Mouse (Mus musculus) CD4-positive, CD25-positive, alpha-beta regulatory T cell, adult 2 months (primary cell): Measurements from ENCODE around the gene Gnb5.
A peak's percentile ranks its signal among the peaks of the same experiment; 100 is the strongest.

Experiments
- DNase-seq: peaks from one replicate; pipeline ENCODE4 v3.0.0-alpha.2; 2012; ENCODE audit warnings: low read depth, low spot score

Gene Gnb5

DNA sequence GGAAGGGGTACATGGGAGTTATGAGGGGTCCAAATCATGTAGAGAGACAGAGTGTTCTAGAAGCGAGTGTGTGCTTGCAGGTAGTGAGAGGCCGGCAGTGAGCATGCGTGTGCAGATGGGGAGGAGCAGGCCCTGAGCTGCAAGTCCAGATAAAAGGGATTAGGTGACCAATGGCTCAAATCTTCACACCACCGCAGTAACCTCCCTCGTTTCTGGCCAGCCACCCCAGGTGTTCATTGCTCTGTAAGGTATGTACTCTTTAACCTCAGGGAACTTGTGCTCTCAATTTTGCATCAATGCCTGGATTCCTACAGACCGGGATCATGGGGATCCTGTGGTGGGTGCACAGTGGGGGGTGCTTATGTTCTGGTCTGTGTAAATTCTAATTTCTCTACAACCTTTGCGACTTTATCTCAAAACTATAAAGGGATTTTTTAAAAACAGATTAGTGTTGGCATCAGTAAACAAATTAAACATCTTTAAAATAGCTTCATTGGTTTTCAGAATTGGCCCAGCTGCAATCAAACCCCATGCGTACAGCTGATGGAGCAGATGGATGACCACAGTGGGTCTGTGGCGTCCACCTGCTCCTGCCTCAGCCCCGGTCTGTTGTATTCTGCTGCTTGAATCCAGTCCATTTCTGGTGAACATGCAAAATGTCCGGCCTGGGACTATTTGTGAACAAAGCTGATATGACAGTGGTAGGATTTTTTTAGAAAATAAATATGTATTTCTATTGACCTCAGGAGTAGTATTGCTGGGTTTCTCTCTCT, at the start of gene Gnb5:
Gnb5 (plus strand) TSS at position 163 of the 773 bp plus-strand sequence.
- DNase-seq, result no peak

GRCm38 (mm10) chr9:75258792-75259191, 47.3 kb upstream of the Gnb5 start:
- no peak for DNase-seq

DNA sequence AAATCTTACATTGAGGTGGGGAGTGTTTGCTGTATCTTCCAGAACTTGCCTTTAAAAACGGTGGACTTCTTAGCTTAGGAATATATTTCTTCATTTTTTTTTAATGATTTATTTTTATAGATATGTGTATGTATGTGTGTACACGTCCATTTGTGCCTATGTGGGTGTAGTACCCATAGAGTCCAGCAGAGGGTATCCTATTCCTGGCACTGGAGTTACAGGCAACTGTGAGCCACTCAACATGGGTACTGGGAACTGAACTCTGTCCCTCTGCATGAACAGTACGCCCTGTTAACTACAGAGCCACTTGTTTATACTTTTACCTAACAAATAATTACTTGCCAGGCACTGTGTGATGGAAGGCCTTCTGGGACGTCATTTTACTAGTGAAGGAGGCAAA, 46.4 kb upstream of the Gnb5 start:
- peak; percentile 63 for DNase-seq

GRCm38 (mm10) chr9:75261332-75261872, 44.7 kb upstream of the Gnb5 start:
- DNase-seq, result peak; percentile 24

DNA sequence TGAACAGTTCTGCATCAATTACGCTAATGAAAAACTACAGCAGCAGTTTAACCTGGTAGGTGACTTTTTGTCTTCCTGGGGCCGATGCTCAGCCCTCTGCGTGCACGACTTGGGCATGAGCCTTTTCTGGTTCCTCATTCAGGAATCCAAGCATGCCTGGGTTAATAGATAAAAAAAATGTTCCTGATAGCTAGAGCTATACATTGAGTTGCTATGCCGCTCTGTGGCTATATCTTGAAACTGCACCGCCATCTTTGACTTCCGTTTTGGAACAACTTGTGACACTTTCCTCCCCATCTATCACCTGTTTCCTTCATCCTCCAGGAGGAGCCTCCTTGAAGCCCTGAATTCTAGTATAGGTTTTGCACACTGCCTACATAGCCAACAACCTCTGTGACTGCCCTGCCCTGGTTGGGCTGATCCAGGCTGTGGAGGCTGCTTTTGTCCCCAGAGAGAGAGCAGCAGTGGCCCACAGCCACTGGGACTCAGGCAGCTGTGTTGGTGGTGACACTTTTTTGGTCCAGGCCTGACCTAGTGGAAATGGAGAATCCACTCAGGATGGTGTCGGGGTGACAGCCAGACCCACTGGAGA, 43.8 kb upstream of the Gnb5 start:
- DNase-seq, result peak; percentile 75

- no peak for DNase-seq
These were observed 41.9 kb upstream of the Gnb5 start for GRCm38 (mm10) chr9:75264008-75264718.

GRCm38 (mm10) chr9:75267147-75267546, 38.9 kb upstream of the Gnb5 start:
- DNase-seq, result no peak

DNA sequence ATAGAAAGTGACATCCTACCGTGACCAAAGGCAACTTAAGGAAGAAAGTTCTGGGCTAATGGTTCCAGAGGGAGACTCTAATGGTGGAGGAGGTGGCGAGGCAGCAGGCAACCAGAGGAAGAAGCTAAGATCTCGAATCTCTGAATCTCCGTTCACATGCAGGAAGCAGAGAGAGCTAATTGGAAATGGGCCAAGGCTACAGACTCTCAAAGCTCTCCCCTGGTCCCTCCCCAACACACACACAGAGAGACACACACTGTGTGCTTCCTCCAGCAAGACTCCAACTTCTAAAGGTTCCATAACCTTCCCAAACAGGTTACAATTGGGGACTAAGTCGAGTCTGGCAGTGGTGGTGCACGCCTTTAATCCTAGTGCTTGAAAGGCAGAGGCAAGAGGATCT, 35.7 kb upstream of the Gnb5 start:
- DNase-seq, result peak; percentile 49

DNA sequence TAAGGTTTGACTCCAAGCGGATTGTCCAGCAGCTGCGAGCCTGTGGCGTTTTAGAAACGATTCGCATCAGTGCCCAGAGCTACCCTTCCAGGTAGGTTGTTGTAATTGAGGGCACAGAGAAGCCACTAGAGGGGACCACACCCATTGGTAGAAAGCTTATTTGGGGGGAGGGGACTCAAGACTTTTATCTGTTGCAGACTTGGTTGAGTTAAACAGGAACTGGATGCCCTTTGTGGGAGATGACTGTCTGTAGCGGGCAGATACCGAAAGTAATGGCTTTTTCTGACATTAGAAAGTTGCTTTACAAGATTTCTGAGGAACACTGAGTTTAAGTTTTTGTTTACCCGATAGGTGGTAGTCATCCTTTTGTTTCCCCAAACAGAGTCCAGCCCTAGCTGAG, 34.5 kb upstream of the Gnb5 start:
- DNase-seq, result peak; percentile 51

- no peak for DNase-seq
These were observed 32.4 kb upstream of the Gnb5 start for GRCm38 (mm10) chr9:75273646-75274045.

DNA sequence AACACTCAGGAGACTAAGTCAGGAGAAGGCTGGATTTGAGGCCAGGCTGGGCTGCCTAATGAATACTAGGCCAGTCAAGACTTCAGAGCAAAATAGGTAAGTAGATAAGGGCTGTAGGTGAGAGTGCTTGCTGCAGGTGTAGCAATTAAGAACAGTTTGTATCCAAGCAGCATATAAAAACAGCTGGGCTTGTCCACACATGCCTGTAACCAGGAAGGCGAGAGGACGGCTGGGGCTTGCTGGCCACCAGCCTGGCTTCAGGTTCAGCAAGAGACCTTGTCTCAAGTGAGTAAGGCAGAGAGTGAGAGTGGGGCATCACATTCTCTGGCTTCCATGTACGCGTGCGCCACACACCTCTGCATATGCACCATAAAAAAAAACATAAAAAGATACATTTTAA, 31.6 kb upstream of the Gnb5 start:
- DNase-seq, result no peak

DNA sequence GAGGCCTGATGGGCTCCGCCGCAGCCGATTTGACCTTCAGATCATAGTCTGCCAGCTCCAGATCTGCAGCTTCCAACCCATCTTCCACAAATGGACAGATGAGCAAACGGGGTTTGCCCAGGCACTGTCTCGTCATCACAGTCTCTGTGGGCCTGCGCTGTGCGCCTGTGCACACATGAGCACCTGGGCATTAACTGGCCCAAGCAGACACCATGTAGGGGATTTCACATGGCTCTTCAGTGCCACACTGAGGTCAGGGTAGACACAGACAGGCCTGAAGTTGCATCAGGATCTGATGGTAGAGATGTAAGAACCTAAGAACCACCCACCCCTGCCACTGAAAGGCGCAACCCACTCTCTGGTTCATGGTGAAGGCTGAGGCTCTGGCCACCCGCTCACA, 31.0 kb upstream of the Gnb5 start:
- no peak for DNase-seq

DNA sequence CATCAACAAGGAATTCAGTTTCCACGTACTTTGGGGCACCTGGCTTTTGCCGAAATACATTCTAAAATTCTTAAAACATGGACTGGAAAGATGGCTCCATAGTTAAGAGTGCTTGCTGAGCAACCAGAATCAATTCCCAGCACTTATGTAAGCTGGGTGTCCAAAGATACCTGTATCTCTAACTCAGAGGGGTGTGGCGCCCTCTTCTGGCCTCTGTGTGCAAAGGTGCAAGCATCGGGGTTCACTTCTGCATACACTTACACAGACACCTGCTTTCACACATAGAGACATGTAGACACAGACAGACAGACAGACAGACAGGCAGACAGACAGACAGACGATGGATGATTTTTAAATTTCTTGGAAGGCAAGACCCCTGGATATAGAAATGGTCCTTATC, 25.3 kb upstream of the Gnb5 start:
- peak; percentile 71 for DNase-seq

GRCm38 (mm10) chr9:75282179-75282578, 23.9 kb upstream of the Gnb5 start:
- DNase-seq, result no peak

DNA sequence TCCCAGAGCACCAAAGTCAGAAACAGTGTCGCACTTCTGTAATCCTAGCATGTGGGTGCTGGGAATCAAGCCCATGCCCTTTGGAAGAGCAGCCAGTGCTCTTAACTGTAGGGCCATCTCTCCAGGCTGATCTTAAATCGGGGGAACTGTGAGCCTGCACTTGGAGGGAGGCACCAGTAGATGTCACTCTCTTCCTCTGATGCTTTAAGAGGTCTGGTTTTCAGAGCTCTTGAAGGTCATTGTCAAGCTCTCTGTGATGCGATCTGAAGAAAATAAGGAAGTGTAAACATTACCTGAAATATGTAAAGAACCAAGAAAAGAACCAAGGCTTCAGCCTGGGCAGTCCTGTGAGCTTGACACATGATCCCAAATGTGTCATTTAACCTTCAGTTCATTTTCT, 23.3 kb upstream of the Gnb5 start:
- peak; percentile 76 for DNase-seq

DNA sequence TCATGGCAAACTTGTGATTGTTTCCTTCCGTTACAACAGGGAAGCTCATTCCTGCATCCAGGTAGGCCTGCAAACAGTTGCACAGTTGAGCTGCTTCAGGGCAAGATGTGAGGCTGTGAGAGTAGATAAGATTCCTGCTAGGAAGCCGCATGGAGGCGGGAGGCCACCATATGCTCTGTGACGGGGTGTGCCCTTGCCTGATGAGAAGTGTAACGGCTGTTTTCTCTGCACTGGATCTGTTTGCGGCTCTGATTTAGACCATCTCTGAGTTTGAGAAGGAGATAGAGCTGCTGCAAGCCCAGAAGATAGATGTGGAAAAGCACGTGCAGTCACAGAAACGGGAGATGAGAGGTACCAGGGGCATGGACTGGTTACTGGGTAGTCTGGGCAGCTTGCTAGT, 22.5 kb upstream of the Gnb5 start:
- DNase-seq, result no peak

DNA sequence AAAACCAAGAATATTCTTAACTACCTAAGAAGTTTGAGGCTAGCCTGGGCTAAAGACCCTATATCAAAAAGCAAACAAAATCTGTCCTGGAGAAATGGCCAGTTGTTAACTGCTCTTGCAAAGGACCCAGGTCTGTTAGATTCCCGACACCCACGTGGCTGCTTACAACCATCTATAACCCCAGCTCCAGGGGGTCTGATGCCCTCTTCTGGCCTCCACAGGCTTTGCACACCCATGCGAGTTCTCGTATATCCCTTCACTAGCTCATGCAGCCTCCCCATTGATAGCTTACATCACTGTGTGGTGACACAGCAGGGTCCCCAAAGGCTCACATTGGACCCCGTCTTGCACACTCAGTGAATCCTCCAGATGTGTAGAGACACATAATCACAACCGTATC, 20.7 kb upstream of the Gnb5 start:
- no peak for DNase-seq

GRCm38 (mm10) chr9:75287636-75288035, 18.5 kb upstream of the Gnb5 start:
- no peak for DNase-seq

- DNase-seq, result peak; percentile 60
These were observed 16.5 kb upstream of the Gnb5 start for GRCm38 (mm10) chr9:75289545-75289944.

DNA sequence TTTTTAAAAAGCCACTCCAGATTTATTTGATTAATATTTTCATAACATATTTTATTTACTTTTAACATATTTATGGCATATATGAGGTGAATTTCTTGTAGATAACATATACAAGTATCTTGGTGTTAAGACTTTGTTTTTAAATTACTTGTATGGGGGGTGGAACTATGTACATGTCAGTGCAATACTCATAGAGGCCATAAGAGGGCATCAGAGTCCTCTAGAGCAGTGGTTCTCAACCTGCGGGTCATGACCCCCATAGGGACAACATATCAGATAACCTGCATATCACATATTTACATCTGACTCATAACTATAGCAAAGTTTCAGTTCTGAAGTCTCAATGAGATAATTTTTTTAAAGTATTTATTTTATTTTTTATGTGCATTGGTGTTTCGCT, 6.7 kb upstream of the Gnb5 start:
- peak; percentile 64 for DNase-seq

GRCm38 (mm10) chr9:75303033-75303432, 3.1 kb upstream of the Gnb5 start:
- no peak for DNase-seq

DNA sequence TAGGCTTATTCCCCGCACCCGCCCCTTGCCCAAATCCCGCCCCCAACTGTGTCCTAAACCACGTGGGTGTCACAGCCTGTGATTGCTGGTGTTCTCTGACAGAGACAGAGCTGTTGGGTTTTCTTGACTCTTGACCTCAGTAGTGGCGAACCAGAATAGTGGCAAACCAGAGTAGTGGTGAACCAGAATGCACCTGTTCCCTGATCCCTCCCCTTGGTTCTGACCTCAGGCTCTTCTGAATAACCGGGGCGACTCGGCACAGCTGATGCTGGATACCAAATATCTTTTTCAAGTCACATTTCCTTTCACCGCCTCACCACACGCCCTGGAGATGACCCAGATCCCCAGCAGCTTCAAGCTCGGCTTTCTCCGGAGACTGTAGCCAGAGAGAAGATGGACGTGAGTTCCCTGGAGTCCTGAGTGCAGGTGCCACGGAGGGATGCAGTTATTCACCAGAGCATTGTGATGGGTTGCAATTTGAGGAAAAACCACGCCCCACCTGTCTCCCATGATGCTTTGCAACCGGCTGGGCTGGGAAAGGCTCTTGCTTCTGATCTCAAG, 2.3 kb upstream of the Gnb5 start:
- DNase-seq, result peak; percentile 28
